Mouse (Mus musculus) right cerebral cortex, adult 2 months (tissue): ENCODE results near the gene Ssmem1.

Source experiments
- DNase-seq, 2 experiments: peaks; one replicate each; pipeline ENCODE4 v3.0.0; 2021 to 2022; ENCODE audit warnings: low spot score in 2 of 2

The Ssmem1 gene

DNA sequence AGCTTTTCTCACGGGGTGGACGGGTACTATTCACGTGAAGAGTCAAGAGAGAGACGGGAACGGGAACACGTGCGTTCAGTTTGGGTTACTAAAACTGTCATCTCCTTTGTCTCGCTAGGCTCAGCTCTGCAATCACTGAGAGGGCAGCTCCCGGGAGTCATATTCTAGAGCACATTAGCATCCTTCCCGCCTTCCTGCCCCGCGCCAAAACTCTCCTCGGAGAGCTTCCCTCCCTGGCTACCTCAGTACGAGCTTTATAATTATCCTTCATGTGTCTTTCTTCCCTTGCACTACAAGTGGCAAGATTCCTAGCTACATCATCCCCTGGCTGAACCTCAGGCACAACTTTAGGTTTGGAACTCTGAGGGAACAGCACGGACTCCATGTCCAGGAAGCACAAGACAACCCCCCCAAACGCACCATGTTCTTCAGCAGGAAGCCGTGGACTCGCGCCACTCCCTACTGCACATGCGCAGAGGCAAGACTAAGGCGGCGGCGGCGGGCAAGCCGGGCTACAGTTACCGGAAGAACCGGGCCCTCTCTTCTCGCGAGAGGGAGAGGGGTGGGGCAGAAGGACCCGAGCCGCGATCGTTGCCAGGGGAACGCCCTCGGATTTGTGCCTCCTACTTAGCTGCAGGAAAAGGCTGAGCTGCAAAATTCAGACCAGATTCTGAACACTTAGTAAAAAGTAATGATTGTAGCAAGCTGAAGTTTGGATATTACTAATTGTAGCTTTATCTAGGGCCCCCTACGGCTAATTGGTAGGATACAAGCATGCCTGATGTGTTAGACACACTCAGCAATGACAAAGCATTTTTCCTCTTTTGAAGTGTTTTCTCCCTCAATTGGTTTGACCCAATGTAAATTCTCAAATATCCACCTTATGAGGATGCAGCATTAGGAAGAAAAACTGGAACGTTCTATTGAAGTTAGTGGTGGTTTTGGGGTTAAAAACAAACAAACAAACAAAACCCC, at the start of gene Ssmem1, which contains the start of gene Tmem209:
Ssmem1 (plus strand) TSS at position 585 of the 975 bp plus-strand sequence.
Tmem209 (minus strand) TSS at position 519 of the 975 bp plus-strand sequence.
- peak; percentile 99 for DNase-seq

DNA sequence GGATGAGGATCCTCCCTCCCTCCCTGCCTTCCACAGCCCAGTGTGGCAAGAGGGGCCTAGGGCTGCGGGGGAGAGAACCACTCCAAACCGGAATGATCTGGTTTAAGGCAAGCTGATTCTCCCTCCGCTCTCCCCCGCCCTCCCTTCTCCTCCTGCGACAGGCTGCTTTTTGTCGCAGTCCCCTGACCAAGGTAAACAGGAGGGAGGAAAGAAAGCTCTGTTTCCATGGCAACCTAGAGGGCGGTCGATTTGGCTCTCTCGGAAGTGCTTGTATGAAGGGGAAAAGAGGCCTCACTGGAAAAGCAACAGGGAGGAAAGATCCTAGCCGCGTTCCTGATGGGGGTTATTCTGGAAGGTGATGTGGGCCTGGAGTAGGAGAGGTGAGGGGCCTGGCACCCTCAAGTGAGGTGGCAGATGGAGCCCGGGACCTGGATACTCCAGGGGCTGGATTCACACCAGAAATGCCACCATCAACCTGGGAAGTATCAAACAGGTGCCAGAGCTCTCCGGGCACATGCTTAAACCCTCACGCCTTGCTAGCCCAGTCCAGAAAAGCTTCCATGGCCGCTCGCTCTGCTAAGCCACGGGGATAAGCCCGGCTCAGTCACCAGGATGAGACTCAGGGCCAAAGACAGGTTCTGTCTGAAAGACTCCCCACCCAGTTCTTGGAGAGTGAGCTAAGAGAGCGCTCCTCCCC, 48.8 kb upstream of the Ssmem1 start:
- DNase-seq: peak; percentile 84 to 85

DNA sequence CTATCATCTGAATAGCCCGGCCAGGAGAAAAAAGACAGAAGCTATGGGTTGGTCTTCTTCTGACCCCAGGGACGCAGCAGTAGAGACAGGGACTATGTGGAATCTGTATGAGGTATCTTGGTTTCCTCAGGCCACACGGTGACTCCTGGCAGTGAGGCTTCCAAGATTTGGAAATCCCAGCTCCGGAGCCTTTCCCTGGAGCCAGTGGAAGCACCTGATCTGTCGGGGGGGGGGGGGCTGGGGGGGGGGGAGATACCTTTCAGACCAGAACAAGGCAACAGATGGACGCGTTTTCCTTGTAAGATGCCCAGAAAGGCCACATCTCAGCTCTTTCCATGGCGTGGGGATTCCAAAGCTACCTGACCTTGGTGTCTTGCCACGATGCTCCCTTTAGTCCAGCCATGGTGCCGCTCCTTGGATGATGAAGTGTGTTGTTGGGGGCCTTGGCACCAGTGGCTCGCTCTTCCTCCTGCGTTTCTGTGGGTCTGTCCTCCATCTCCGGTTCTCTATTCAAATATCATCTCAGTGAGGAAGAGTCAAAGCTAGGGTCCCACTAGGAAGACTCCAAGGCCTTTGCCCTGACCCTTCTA, 47.8 kb upstream of the Ssmem1 start:
- no peak for DNase-seq

DNA sequence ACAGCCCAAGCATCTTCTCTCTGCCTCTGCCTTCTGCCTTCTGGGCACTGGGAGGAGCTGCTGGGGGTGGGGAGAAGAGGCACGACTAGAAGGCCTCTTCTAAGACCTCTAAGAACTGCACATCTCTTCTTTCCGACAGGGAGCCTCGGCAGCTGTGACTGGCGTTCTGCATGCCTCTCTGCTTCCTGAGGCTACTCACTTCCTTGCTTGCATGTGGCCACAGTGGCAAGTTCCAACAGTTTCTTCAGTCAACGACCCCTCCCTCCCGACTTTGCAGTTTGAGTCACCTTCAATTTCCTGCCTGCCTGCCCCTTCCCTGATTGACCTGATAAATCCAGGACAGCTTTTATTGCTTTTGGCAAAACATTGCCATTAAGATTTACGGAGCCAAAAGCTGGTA, 46.8 kb upstream of the Ssmem1 start:
- DNase-seq: no peak

DNA sequence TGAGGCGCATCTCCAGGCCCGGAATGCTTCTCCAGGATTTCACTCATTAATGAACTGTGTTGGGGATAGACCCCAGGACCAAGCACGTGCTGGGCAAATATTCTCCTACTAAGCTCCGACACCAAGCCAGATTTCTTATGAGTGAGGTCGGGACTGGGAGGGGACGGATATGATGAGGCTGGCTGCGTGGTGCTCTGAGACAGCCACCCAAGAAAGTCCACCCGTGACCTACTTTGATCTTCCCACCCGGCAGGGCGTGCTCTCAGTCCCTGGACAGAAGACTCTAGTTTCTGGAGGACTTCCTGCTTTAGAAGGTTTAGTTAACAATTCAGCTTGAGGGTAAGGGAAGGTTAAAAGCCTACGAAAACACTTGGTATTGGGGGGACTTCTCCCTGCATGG, 44.1 kb upstream of the Ssmem1 start:
- DNase-seq: no peak

DNA sequence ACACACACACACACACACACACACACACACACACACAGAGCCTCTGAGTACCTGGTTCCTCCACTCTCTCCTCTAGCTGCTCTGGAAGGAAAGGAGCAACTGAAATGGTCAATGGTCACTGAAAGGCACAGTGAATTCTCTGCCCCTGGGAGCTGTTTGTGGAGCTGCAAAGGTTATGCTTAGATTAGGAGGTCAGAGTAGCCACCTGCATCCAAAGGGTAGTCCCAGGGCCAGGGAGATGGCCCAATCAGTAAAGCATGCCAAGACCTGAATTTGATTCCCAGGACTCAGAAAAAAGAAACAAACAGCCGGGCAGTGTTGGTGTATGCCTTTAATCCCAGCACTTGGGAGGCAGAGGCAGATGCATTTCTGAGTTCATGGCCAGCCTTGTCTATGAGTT, 41.6 kb upstream of the Ssmem1 start:
- DNase-seq: no peak

DNA sequence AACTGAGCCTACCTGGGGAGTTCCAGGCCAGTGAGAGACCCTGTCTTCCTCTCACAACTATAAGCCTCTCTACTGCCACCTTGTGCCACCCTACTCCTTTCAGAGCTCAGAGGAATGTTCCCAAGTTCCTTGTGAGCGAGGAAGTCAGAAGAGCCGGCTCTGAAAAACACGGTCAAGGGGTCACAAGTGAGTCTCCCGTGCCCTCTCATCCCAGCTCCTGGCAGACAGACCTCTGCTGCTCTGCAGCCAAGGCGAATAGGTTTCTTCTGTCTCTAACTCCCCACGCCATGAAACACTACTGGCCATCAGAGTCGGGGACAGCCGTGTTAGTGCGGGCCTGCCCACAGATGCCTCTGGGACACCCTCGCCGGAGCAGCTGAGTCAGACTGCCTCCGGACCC, 41.0 kb upstream of the Ssmem1 start:
- peak; percentile 46 to 47 for DNase-seq

DNA sequence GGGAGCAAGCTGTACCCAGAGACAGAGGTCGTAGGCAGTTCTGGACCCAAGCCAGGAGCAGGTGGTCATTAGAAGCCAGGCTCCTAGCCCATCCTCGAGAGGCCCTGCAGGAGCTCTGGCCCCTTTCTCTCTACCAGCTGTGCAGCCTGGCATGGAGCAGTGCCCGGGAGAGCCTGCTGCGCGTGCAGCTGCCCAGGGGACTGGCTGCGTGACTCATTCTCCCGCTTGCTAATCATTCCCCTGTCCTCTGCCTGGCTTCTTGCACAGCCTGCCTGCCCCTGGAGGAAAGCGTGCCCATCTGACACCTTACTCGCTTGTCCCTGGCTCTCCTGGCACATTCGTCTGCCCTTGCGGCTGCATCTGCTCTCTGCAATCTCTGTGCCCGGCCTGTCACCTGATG, 40.3 kb upstream of the Ssmem1 start:
- no peak for DNase-seq

DNA sequence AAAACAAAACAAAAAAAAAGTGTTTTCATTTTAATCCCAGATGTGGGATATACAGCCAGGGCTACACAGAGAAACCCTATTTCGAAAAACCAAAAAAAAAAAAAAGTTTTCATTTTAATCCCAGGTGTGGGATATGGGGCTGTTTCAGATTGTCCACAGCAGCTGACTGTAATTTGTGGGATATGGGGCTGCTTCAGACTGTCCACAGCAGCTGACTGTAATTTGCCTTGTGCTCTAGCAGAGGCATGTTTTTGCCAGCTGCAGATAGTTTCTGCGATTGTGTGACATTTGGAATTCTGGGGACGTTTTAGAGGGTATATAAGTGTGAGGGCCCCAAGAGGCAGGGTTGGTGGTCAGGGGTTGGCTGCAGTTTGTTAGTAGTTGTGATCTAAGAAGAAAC, 37.9 kb upstream of the Ssmem1 start:
- no peak for DNase-seq

DNA sequence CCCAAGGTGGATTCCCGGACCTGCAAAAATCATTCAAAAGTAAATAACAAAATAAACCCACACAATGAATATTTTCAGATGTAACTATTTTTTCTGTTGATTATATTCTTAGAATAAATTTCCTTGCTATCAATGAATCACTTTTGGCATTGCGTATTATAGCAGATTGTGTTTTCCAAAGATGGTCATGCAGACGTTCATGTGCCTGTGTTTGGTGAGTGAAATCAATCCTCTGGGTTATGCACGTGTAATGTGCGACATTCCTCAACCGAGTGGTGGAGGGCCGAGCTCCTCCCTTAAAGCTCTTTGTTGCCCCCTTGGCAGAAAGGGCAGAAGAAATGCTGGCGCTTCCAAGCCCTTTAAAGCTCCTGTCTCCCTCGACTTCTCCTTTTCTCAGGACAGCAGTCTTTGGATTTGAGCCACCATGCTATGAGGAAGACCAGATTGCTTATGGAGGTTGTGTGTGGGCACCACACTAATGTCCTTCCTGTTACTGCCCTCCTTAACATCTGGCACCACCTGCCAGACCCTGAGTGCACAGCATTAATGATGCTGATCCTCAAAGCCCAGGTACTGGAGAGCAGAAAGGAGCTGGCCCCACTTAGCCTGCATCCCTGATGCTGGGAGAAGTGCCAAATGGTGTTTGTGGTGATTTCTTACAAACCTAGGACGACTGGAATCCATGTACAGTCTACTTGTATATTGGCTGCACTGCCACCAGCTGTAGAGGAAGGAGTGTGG, 33.5 kb upstream of the Ssmem1 start:
- DNase-seq: no peak

DNA sequence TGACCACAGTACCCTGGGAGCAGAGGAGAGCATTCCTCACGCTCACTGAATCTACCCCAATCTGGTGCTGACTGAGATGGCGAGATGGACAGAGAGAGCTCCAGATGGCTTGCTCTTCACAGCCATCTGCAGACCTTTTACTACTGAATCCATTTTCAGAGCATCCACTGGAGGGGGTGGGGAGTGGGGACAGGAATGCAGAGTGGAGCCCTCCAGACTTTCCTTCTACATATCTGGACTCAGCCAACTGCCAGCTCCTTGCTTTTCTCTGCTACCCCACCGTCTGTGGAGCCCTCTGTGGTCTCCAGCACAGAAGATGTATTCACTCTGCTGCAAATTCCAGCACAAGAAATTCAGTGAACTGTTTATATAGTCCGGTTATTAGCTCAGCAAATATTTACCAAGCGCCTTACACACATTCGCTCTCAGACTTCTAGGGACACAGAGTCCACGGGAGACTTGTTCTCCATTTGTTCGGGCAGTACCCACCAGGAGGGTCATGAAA, 32.4 kb upstream of the Ssmem1 start:
- DNase-seq: no peak

DNA sequence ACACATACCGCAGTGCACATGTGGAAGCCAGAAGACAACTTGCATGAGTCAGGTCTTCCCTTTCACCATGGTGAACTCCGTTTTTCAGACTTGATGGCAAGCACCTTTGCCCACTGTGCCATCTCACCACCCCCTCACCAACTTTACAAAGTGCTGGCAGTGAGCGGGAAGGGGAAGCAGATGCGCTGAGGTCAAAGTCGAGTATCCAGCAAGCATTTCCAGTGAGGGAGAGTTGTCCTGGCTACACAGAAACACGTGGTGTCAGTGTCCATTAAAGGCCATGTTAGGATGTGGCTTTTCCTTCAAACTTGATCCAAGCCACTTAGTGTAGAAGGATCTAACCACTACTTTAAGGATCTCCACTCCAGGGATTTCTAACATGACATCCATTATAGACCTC, 31.9 kb upstream of the Ssmem1 start:
- no peak for DNase-seq

DNA sequence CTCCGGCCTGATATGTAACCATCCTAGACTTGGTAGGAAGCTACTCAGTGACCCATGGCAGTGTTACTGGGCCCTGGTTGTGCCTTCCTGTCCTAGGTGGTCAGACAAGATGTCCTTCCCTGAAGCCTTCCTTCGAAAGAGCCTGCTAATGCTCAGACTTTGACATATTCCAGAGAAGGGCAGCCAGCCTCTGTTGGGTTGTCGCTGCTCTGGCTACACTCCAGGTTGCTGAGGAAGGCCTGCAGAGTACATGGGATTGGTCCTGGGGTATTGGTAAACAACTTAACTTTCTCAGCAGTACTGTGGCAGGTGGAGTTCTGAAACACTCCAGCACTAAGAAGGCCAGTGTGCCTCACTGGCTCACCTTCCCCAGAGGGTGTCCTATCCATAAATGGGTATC, 30.2 kb upstream of the Ssmem1 start:
- DNase-seq: no peak

DNA sequence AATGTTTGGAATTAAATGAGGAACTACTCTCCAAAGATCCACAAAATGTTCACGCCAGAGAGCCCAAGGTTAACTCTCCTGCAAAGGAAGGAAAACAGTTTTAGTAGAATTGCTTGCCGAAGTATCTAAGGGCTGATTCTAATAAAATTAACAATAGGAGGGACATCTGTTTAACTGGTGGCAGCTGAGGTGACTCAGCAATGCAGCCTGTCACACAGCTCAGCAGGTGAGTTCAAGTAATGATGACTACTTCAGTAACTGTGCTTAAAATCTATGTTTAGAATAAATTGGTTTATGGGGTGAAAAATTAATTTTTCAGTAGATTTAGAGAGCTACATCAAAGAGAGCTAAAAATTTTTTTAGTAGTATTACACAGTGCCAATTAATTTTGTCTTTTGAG, 26.7 kb upstream of the Ssmem1 start:
- DNase-seq: no peak

DNA sequence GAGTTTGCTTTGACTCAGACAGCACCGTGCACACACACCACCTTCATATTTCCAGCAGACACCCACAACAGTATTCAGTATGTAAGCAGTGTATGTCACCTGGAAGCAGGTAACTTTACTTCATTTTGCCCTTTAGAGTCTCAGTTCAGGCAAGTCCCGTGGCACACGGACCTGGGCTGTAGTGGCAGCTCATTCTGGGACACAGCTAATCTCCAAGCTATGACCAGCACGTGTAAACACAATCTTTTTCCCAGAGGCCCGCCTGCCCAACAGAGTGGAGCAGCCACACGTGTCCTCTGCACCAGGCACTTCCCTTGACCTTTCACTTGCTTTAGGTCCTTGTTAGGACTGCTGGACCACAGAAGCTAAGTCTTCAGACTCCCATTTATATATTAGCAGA, 23.1 kb upstream of the Ssmem1 start:
- DNase-seq: no peak

DNA sequence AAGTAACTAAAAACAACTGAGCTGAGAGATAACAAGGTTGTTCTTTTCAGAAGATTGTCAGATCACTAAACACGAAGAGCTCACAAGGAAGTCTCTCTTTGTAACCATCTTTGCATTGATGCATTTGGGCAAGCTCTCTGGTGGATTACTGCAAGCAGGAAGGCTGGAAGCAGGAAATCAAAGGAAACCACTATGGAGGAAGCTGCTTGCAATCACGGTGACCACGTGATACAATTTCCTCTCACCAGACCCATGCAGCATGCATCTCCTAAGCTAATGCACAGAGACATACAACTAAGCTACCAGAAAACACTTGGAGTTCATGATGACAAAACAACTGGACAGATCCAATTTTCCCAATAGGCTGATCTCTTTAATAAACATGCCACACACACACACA, 10.6 kb upstream of the Ssmem1 start:
- no peak for DNase-seq

DNA sequence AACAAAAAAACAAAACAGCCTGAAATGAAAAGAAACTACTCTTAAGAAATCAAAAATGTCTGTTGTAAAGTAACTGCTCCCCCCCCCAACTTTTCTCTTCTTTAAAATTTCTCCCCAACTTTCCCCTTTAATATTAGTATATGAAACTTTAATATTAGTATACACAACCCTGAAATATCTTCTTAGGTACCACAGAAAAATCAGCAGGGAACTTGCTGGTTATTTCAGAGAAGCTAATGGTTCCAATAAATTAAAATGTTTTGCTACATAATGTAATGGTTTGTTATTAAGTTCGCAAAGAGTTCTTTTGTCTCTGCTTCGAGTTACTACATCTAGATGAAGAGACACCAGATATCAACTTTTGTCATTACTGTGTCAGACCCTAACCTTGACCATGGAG, 825 bp upstream of the Ssmem1 start:
- no peak for DNase-seq

DNA sequence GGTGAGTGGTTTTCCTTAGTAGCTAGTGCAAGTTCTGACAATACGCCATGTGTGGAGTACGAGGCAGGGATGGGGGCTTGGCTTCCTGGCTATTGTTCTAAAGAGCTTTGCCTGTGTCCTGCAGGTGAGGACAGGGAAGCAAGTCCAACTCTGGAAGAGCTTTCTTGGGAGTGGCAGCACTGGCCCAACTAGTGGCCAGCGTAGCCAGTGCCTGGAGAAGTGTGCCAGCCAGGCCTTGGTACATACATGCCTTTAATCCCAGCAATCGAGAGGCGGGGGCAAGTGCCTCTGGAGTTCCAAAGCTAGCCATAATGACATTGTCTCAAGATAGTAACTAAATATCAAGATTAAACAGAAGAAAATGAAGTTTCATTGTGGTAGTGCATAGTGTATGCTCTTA, 642 bp downstream of the Ssmem1 start:
- no peak for DNase-seq

DNA sequence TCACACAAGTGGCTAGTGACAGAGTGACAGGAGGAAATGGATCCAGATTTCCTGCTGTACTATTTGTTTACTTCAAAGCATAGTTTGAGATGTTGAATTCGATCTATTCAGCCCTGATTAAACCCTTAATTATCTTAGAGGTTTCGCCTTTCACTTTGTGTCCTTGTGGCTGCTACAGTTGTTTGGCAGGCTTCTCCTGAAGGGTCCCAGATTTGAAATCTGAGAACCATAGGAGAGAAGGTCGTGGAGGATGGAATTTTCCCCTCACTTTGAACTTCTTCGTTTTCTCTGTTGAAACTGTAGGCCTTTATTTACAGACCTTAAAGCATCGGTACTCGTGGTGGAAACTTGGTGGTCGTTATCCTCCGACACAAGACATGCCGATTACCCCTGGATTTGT, 4.6 kb downstream of the Ssmem1 start:
- DNase-seq: no peak

DNA sequence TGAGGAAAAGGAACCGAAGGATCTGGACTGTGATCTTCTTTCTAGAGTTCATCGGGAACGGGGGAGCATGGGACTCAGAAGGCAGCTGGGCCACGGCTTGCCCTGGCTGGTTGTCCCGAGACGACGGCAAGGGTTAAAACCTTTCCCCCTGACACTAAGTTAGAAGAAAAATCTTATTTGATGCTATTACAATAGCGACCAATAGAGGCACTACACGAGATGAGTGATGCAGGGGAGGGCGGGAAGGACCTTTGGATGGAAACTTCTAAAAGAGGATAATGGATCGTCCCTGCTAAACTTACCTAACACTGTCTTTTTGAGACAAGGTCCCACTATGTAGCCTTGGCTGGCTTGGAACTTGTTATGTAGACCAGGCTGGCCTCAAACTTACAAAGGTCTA, 10.8 kb downstream of the Ssmem1 start:
- DNase-seq: no peak

DNA sequence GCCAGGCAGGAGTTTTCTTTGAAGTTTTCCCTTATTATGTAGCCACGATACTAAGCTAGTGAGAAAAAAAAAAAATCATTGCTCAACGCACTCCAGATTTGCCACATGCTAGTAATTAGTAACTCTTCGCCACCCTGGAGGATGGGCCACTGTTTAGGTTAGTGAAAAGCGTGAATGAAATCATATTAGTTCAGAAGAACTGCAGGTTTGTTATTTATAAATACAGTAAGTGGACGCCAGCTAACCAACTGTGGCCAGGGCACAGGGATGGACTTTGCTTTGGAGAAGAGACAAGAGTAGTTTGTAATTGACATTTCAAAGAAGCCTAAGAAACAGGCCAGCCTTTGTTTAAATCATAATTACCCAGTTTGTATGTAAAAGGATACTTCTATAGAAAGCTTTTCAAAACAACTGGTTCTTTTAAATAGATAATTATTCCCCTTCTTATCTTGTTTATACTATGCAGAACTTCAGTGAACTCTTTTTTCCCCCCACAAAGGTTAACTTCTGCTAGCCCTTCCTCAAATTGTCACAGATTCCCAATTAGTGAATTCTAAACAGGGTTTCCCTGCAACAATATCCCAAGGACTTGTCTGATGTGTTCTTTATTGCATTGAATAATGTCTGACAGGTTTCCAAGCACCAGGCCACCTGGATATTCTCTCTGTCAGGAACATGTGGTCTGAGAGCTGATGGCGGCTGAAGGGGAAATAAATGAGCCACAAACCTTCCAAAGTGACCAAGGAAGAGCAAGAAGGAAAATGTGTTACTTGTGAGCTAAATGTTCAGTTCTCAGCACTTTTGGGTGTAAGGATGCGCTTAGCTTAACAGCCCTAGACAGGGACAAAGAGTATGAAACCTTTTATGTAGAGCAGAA, 16.0 kb downstream of the Ssmem1 start:
- no peak for DNase-seq
